Mouse (Mus musculus): ENCODE measurements around the gene Lrrc8b. TPM values are rescaled to one million over a fixed set of nuclear protein-coding genes. Genes with fewer than 3 reads are reported as not detected.

The Lrrc8b gene
- polyA plus RNA-seq, 1 experiment from 2014 or later = 23.0 TPM

GRCm38 (mm10) chr5:105401536-105401935 is 14.0 kb upstream of the Lrrc8b start:
- ATAC-seq (ENCODE audit: low FRiP score) (no peak), DNase-seq (ENCODE audit: low spot score) (no peak)
- H3K9me3 ChIP-seq (ENCODE audit: control insufficient read depth, low read length) = no peaks in the 10 kb centered on the region
- no peaks in the 10 kb centered on the region for H3K36me3 ChIP-seq (replicated peaks; ENCODE audit: control insufficient read depth, insufficient read depth)
- no peak overlapping the region for H3K9ac ChIP-seq
- no peaks in the 10 kb centered on the region for H3K27me3 ChIP-seq (ENCODE audit: control insufficient read depth, insufficient read depth, low read length)
- peaks cover 11% of the 10 kb centered on the region; the same call in 1 of the 2 replicates for H3K4me1 ChIP-seq (replicated peaks; ENCODE audit: control insufficient read depth, insufficient read depth, low read length)
- no peak overlapping the region for H3K4me2 ChIP-seq (replicated peaks)
- no peak overlapping the region for H3K4me3 ChIP-seq (replicated peaks; ENCODE audit: low read length)
- no peak overlapping the region for H3K27ac ChIP-seq
- WGBS = 94% methylated on average over 5 of the region's 6 CpGs

- Histone ChIP-seq H3K4me1 (replicated peaks; ENCODE audit: control insufficient read depth, insufficient read depth, low read length) (peaks cover 11% of the 10 kb centered on the region; the same call in 1 of the 2 replicates), H3K9ac (no peak overlapping the region), H3K27ac (no peak overlapping the region), H3K36me3 (replicated peaks; ENCODE audit: control insufficient read depth, insufficient read depth) (no peaks in the 10 kb centered on the region), H3K4me3 (replicated peaks; ENCODE audit: low read length) (no peak overlapping the region), H3K4me2 (replicated peaks) (no peak overlapping the region), H3K27me3 (ENCODE audit: control insufficient read depth, insufficient read depth, low read length) (no peaks in the 10 kb centered on the region), H3K9me3 (ENCODE audit: control insufficient read depth, low read length) (no peaks in the 10 kb centered on the region)
- ATAC-seq (ENCODE audit: low FRiP score) (no peak), DNase-seq (ENCODE audit: low spot score) (peak; percentile 97)
- WGBS = 8% methylated on average over 8 of the region's 8 CpGs
These were observed 10.6 kb upstream of the Lrrc8b start for GRCm38 (mm10) chr5:105404961-105405360.

DNA sequence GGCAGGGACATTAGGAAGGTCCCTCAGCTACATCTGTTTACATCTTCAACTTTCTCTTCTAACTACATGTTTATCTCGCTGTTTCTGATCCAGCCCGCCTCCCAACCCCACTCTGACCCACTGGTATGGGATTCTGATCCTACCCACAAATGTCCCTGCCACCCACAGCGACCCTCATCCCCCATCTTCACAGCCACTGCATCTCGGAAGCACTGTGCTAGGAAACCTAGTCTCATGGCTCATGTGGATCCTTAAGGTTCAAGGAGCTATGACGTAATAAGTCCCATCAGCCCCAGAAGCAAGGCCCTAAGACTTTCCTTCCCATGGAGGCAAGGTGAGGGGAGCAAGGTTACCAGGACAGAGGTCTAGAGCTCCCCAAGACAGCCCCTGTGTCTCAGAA is 7.9 kb upstream of the Lrrc8b start:
- ATAC-seq (ENCODE audit: low FRiP score) (no peak), DNase-seq (ENCODE audit: low spot score) (no peak)
- Histone ChIP-seq H3K36me3 (replicated peaks; ENCODE audit: control insufficient read depth, insufficient read depth) (no peaks in the 10 kb centered on the region), H3K9me3 (ENCODE audit: control insufficient read depth, low read length) (no peaks in the 10 kb centered on the region), H3K4me1 (replicated peaks; ENCODE audit: control insufficient read depth, insufficient read depth, low read length) (no peaks in the 10 kb centered on the region), H3K4me3 (replicated peaks; ENCODE audit: low read length) (no peak overlapping the region), H3K27ac (no peak overlapping the region), H3K4me2 (replicated peaks) (no peak overlapping the region), H3K9ac (no peak overlapping the region), H3K27me3 (ENCODE audit: control insufficient read depth, insufficient read depth, low read length) (no peaks in the 10 kb centered on the region)
- 92% methylated on average over 5 of the region's 5 CpGs for WGBS

DNA sequence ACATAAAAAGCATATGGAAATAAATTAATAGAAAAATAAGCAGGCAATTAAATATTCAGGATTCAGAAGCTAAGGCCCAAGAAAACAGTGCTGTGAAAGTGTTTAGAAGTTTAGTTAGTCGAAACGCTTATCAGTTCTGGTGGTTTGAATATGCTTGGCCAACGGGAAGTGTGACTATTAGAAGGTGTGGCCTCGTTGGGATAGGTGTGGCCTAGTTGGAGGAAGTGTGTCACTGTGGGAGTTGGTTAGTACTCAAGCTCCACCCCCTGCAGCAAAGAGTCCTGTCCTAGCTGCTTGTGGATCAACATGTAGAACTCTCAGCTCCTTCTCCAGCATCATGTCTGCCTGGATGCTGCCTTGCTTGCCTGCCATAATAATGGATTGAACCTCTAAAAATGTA is 6.5 kb upstream of the Lrrc8b start:
- no peak overlapping the region for H3K9ac ChIP-seq
- H3K9me3 ChIP-seq (ENCODE audit: control insufficient read depth, low read length) = no peaks in the 10 kb centered on the region
- no peak overlapping the region for H3K4me2 ChIP-seq (replicated peaks)
- no peak overlapping the region for H3K4me3 ChIP-seq (replicated peaks; ENCODE audit: low read length)
- ATAC-seq (ENCODE audit: low FRiP score) (no peak), DNase-seq (ENCODE audit: low spot score) (no peak)
- no peaks in the 10 kb centered on the region for H3K4me1 ChIP-seq (replicated peaks; ENCODE audit: control insufficient read depth, insufficient read depth, low read length)
- 96% methylated on average over 4 of the region's 4 CpGs for WGBS
- no peaks in the 10 kb centered on the region for H3K36me3 ChIP-seq (replicated peaks; ENCODE audit: control insufficient read depth, insufficient read depth)
- no peaks in the 10 kb centered on the region for H3K27me3 ChIP-seq (ENCODE audit: control insufficient read depth, insufficient read depth, low read length)
- H3K27ac ChIP-seq = no peak overlapping the region

DNA sequence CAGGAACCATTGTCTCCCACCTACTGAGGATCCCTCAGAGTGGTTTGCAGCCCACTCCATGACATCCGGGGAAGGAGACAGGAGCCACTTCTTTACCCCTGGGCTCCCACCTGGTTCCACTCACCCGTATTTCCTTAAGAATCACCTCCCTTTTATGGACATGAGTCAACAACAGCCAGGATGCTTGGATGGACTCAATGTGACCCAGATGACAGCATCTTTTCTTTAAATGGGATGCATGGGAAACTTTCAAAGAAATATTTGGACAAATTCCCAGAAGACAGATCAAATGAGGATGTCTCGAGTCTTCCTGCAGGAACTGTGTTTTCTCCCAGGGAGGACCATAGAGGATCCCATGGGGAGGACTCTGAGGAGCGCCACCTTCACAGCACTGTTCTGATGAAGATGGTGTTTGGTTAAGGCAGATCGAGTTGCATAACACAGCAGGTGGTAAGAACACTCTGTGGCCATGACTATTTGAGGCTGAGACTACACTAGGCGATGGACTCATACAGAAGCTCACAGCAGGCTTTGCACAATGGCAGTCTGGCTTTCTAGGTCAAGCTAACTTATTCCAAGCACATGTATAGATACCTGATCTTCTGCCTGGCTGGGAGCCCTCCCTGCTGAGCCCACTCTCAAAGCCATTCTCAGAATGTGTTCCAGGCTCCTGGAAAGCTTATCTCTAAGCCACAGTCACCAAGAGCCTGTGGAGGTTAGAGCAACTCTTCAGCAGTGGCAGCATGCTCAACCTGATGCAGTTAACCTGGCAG is 4.9 kb upstream of the Lrrc8b start:
- Histone ChIP-seq H3K36me3 (replicated peaks; ENCODE audit: control insufficient read depth, insufficient read depth) (no peaks in the 10 kb centered on the region), H3K27me3 (ENCODE audit: control insufficient read depth, insufficient read depth, low read length) (no peaks in the 10 kb centered on the region), H3K27ac (no peak overlapping the region), H3K4me3 (replicated peaks; ENCODE audit: low read length) (no peak overlapping the region), H3K9ac (no peak overlapping the region), H3K4me2 (replicated peaks) (no peak overlapping the region), H3K4me1 (replicated peaks; ENCODE audit: control insufficient read depth, insufficient read depth, low read length) (peaks cover 6% of the 10 kb centered on the region; the same call in 1 of the 2 replicates), H3K9me3 (ENCODE audit: control insufficient read depth, low read length) (no peaks in the 10 kb centered on the region)
- WGBS = 66% methylated on average over 6 of the region's 6 CpGs
- no peak for ATAC-seq (ENCODE audit: low FRiP score)
- DNase-seq (ENCODE audit: low spot score) = no peak

GRCm38 (mm10) chr5:105411294-105411570 is 4.3 kb upstream of the Lrrc8b start:
- H3K4me1 ChIP-seq (replicated peaks; ENCODE audit: control insufficient read depth, insufficient read depth, low read length) = peaks cover 8% of the 10 kb centered on the region; the same call in 1 of the 2 replicates
- no peak overlapping the region for H3K9ac ChIP-seq
- 47% methylated on average over 4 of the region's 4 CpGs for WGBS
- no peaks in the 10 kb centered on the region for H3K27me3 ChIP-seq (ENCODE audit: control insufficient read depth, insufficient read depth, low read length)
- ATAC-seq (ENCODE audit: low FRiP score) (no peak), DNase-seq (ENCODE audit: low spot score) (no peak)
- no peak overlapping the region for H3K4me2 ChIP-seq (replicated peaks)
- H3K9me3 ChIP-seq (ENCODE audit: control insufficient read depth, low read length) = no peaks in the 10 kb centered on the region
- H3K36me3 ChIP-seq (replicated peaks; ENCODE audit: control insufficient read depth, insufficient read depth) = no peaks in the 10 kb centered on the region
- H3K27ac ChIP-seq = no peak overlapping the region
- no peak overlapping the region for H3K4me3 ChIP-seq (replicated peaks; ENCODE audit: low read length)

DNA sequence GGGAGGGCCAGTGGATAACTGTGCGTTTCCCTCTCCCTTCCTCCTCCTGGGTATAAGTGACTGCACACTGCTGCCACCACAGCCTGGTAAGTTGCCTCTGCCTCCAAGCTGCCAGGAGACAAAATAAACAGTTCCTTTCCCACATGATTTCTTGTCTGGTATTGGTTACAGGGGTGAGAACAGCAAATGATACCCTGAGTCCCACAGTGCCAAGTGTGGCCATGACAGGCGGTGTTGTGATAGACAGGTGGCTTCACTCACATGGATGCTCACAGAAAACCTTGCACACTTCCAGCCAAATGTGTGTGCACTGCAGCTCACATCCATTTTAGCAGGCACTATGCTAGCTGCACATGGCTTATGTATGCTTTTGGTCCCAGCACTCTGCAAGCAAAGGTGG is 3.8 kb upstream of the Lrrc8b start:
- Histone ChIP-seq H3K4me1 (replicated peaks; ENCODE audit: control insufficient read depth, insufficient read depth, low read length) (peaks cover 13% of the 10 kb centered on the region), H3K4me3 (replicated peaks; ENCODE audit: low read length) (no peak overlapping the region), H3K9ac (no peak overlapping the region), H3K27ac (no peak overlapping the region), H3K27me3 (ENCODE audit: control insufficient read depth, insufficient read depth, low read length) (no peaks in the 10 kb centered on the region), H3K4me2 (replicated peaks) (no peak overlapping the region), H3K9me3 (ENCODE audit: control insufficient read depth, low read length) (no peaks in the 10 kb centered on the region), H3K36me3 (replicated peaks; ENCODE audit: control insufficient read depth, insufficient read depth) (no peaks in the 10 kb centered on the region)
- ATAC-seq (ENCODE audit: low FRiP score) (no peak), DNase-seq (ENCODE audit: low spot score) (no peak)
- 84% methylated on average over 2 of the region's 2 CpGs for WGBS

DNA sequence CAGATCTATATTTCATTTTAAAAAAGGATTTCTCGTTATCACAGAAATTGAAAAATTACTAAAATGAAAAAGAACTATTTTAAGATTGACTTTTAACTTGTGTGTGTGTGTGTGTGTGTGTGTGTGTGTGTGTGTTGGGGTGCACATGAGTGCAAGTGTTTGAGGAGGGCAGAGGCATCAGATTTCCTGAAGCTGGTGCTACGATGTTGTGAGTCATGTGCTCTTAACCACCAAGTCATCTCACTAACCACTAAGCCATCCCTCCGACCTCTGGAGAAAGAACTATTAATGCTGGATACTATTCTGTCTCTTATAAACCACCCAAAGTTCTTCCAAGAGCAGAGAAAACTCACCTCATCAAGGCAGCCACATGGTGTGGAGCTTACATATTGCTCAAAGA is 2.9 kb upstream of the Lrrc8b start:
- Histone ChIP-seq H3K36me3 (replicated peaks; ENCODE audit: control insufficient read depth, insufficient read depth) (no peaks in the 10 kb centered on the region), H3K4me2 (replicated peaks) (no peak overlapping the region), H3K9me3 (ENCODE audit: control insufficient read depth, low read length) (no peaks in the 10 kb centered on the region), H3K27me3 (ENCODE audit: control insufficient read depth, insufficient read depth, low read length) (no peaks in the 10 kb centered on the region), H3K27ac (no peak overlapping the region), H3K4me1 (replicated peaks; ENCODE audit: control insufficient read depth, insufficient read depth, low read length) (peaks cover 13% of the 10 kb centered on the region), H3K4me3 (replicated peaks; ENCODE audit: low read length) (no peak overlapping the region), H3K9ac (no peak overlapping the region)
- no peak for DNase-seq (ENCODE audit: low spot score)
- 91% methylated on average over 3 of the region's 3 CpGs for WGBS
- ATAC-seq (ENCODE audit: low FRiP score) = no peak

DNA sequence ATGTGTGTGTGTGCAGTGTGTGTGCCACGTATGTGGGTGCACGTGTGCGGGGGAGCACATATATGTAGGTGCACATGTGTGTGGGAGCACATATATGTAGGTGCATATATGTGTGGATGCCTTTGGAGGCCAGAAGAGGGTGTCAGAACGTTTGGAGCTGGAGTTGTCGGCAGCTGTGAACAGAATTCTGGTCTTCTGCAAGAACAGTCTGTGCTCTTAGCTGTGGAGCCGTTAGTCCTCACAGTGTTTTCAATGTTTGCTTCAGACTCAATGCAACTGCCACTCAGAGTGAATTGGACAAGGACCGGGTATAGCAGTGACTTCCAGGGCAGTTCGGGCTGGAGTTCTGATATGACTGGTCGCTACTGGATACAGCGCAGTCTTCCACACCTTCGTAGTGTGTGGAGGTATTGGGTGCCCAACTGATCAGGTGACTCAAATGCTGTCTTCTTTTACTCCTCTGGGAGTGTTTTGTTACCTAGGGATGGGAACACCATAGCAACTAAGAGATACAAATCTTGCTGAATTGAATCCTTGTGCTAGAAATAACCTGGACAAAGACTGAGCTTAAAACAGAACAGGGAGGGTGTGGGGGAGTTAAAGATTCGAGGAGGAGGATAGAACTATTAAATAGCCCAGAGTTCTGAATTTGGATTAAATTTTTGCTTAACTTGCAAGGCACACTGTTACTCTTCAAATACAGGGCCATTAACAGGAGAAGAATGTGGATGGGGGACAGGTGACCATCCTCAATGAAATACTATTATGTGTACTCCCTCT is 1.0 kb upstream of the Lrrc8b start:
- Histone ChIP-seq H3K27me3 (ENCODE audit: control insufficient read depth, insufficient read depth, low read length) (no peaks in the 10 kb centered on the region), H3K9me3 (ENCODE audit: control insufficient read depth, low read length) (0 out of 2 replicates have a peak, but pooled peaks cover 4% of the 10 kb centered on the region), H3K27ac (peak overlapping the region; percentile 86; the same call in 1 of the 2 replicates), H3K9ac (peak overlapping the region; percentile 85; the same call in 1 of the 2 replicates), H3K4me3 (replicated peaks; ENCODE audit: low read length) (peak overlapping the region; percentile 72), H3K4me1 (replicated peaks; ENCODE audit: control insufficient read depth, insufficient read depth, low read length) (peaks cover 13% of the 10 kb centered on the region), H3K4me2 (replicated peaks) (peak overlapping the region; percentile 91), H3K36me3 (replicated peaks; ENCODE audit: control insufficient read depth, insufficient read depth) (no peaks in the 10 kb centered on the region)
- 85% methylated on average over 12 of the region's 12 CpGs for WGBS
- DNase-seq (ENCODE audit: low spot score) (no peak), ATAC-seq (ENCODE audit: low FRiP score) (no peak; the same call in 1 of the 2 replicates)

Data from hindbrain, embryonic 14.5 days (tissue).